Mouse (Mus musculus): ENCODE data around the gene Agap1. TPM values are rescaled to one million over a fixed set of nuclear protein-coding genes. Genes with fewer than 3 reads are reported as not detected.

Agap1 gene
- total and polyA plus RNA-seq, 2 experiments from 2014 or later = 40.1 to 108 TPM

DNA sequence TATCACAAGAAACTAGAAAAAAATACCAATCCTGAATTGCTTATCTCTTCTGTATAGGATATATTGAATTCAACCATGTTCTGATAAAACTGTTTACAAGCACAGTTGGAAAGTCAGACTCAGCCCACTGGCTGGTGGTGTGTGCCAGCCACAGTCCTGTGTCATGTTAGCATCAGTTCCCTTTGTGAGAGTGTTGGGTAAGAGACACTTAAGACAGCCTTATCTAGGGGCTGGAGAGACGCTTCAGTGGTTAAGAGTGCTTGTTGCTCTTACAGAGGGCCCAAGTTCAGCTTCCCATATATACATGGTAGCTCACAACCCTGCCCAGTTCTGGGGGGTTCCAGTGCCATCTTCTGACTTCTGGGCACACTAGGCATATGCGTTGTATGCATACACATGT, 261.6 kb downstream of the Agap1 start:
- Histone ChIP-seq H3K4me1 (ENCODE audit: insufficient read depth) (0 out of 2 replicates have a peak, but pooled peaks cover 6% of the 10 kb centered on the region), H3K27ac (ENCODE audit: low read depth, low read length) (no peak overlapping the region), H3K9me3 (ENCODE audit: low read length) (no peaks in the 10 kb centered on the region), H3K36me3 (ENCODE audit: insufficient read depth) (no peaks in the 10 kb centered on the region), H3K9ac (no peak overlapping the region), H3K27me3 (ENCODE audit: insufficient read depth, low read length) (peaks cover 8% of the 10 kb centered on the region; the same call in 1 of the 2 replicates), H3K4me3 (ENCODE audit: low read depth, low read length) (no peak overlapping the region), H3K4me2 (ENCODE audit: low read depth) (no peak overlapping the region)
- TF ChIP-seq CTCF (IDR thresholded peaks at IDR 0.05; ENCODE audit: low read depth) = no peak
- 92% methylated on average over 2 of the region's 2 CpGs for WGBS
- no peak for DNase-seq
- no peak for ATAC-seq

DNA sequence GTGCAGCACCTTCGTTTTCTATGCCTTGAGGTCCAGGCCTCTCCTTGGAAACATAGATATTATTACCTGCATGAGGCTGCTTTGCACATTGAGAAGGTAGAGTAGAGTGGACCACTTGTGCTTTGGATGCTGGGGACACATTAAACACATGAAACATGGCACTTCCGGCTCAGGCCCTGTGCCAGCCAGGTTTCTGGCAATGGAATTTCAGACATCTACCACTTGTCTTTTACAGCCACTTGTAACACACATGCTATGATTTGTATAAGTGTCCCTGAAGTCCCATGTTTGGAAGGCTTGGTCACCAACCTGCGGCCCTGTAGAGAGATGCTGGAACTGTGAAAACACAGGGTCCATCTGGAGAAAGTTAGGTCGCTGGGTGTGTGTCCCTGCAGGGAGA, 262.5 kb downstream of the Agap1 start:
- H3K4me3 ChIP-seq (ENCODE audit: low read depth, low read length) = no peak overlapping the region

DNA sequence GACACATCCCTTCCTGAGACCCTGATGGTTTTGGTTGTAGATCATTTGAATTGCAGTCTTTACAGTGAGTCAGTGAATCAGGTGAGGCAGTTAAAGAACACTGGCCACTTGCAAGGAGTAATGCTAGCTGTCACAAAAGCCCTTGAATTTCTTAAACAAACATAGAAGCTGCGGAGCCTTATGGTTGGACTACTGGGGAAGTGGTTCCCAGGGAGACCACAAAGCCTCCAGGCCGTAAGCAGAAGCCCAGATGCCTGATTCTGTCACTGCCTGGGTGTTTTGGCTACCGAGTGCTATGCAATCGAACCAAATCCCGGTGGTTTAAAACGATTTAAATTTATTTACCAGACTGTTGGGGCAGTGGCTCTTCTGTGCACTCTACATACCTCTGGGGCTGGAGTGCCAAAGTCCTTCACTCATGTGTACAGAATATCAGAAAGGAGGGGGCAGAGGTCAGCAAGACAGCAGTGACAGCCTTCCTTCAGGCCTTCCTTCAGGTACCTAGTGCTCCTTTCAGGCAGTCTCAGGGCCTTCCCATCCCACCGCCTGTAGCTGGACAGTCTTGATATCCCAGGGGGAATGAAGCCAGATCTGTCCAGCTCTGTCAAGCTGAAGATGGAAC, 264.3 kb downstream of the Agap1 start:
- Histone ChIP-seq H3K9me3 (ENCODE audit: low read length) (no peaks in the 10 kb centered on the region), H3K4me2 (ENCODE audit: low read depth) (no peak overlapping the region), H3K4me3 (ENCODE audit: low read depth, low read length) (no peak overlapping the region), H3K27me3 (ENCODE audit: insufficient read depth, low read length) (no peaks in the 10 kb centered on the region), H3K27ac (ENCODE audit: low read depth, low read length) (no peak overlapping the region; the same call in 1 of the 2 replicates), H3K36me3 (ENCODE audit: insufficient read depth) (no peaks in the 10 kb centered on the region), H3K9ac (no peak overlapping the region), H3K4me1 (ENCODE audit: insufficient read depth) (0 out of 2 replicates have a peak, but pooled peaks cover 6% of the 10 kb centered on the region)
- 55% methylated on average over 7 of the region's 7 CpGs for WGBS
- no peak for DNase-seq
- TF ChIP-seq CTCF (IDR thresholded peaks at IDR 0.05; ENCODE audit: low read depth) = no peak
- no peak for ATAC-seq

More for the DNA sequence above, 262.5 kb downstream of the Agap1 start:
- Histone ChIP-seq H3K36me3 (ENCODE audit: insufficient read depth) (no peaks in the 10 kb centered on the region), H3K9ac (no peak overlapping the region), H3K27ac (ENCODE audit: low read depth, low read length) (no peak overlapping the region), H3K27me3 (ENCODE audit: insufficient read depth, low read length) (peaks cover 7% of the 10 kb centered on the region; the same call in 1 of the 2 replicates), H3K9me3 (ENCODE audit: low read length) (no peaks in the 10 kb centered on the region), H3K4me1 (ENCODE audit: insufficient read depth) (0 out of 2 replicates have a peak, but pooled peaks cover 6% of the 10 kb centered on the region), H3K4me2 (ENCODE audit: low read depth) (no peak overlapping the region)
- ATAC-seq (no peak), DNase-seq (no peak)
- WGBS = 93% methylated on average over 4 of the region's 4 CpGs
- no peak for TF ChIP-seq CTCF (IDR thresholded peaks at IDR 0.05; ENCODE audit: low read depth)

DNA sequence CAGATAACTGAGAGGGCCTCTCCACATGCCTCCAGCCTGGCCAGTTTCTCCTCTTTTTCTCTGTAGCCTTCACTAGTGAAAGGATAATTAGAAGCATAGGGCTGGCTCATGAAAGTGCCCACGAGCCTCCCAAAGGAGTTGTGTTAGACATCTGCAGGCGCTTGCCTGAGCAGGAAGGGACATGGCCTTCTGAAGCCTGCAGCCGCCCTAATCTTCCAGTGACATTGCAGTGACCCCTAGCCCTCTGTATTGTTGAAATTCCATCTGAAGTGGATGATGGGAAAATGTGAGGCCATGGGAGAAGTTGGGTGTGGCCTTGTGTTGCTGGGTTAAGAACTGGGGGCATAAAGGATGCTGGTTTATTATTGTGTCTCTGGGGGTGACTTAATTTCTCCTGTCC, 269.5 kb downstream of the Agap1 start:
- Histone ChIP-seq H3K4me1 (ENCODE audit: insufficient read depth) (no peaks in the 10 kb centered on the region), H3K36me3 (ENCODE audit: insufficient read depth) (peaks cover 16% of the 10 kb centered on the region), H3K4me3 (ENCODE audit: low read depth, low read length) (no peak overlapping the region), H3K27ac (ENCODE audit: low read depth, low read length) (no peak overlapping the region), H3K9me3 (ENCODE audit: low read length) (no peaks in the 10 kb centered on the region), H3K27me3 (ENCODE audit: insufficient read depth, low read length) (no peaks in the 10 kb centered on the region), H3K9ac (no peak overlapping the region), H3K4me2 (ENCODE audit: low read depth) (no peak overlapping the region)
- 51% methylated on average over 3 of the region's 3 CpGs for WGBS
- TF ChIP-seq CTCF (IDR thresholded peaks at IDR 0.05; ENCODE audit: low read depth) = no peak
- no peak for DNase-seq
- no peak for ATAC-seq

DNA sequence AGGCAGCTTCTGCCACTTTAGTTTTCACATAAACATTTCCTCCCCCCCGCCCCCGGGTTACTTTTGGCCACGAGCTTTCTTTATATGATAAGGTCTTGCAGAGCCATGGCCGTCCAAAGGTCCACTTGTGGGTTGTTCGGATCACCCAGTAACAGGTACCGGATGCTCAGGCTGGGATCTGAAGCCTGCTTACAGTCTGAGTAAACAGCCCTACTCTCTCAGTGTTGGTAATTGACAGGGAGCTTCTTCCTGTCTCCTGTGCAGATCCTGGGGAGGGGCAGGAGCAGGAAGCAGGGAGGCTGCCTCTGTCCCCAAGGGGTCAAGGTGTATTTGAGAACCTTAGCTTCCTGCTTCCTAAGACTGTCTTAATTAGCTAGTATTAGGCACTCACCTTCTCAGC, 269.9 kb downstream of the Agap1 start:
- H3K27me3 ChIP-seq (ENCODE audit: insufficient read depth, low read length) = no peaks in the 10 kb centered on the region
- no peak overlapping the region for H3K4me3 ChIP-seq (ENCODE audit: low read depth, low read length)
- H3K9ac ChIP-seq = no peak overlapping the region
- no peak for DNase-seq
- H3K36me3 ChIP-seq (ENCODE audit: insufficient read depth) = peaks cover 16% of the 10 kb centered on the region
- 85% methylated on average over 6 of the region's 6 CpGs for WGBS
- H3K27ac ChIP-seq (ENCODE audit: low read depth, low read length) = no peak overlapping the region
- no peaks in the 10 kb centered on the region for H3K4me1 ChIP-seq (ENCODE audit: insufficient read depth)
- no peak for TF ChIP-seq CTCF (IDR thresholded peaks at IDR 0.05; ENCODE audit: low read depth)
- no peak for ATAC-seq
- no peak overlapping the region for H3K4me2 ChIP-seq (ENCODE audit: low read depth)
- H3K9me3 ChIP-seq (ENCODE audit: low read length) = no peaks in the 10 kb centered on the region

DNA sequence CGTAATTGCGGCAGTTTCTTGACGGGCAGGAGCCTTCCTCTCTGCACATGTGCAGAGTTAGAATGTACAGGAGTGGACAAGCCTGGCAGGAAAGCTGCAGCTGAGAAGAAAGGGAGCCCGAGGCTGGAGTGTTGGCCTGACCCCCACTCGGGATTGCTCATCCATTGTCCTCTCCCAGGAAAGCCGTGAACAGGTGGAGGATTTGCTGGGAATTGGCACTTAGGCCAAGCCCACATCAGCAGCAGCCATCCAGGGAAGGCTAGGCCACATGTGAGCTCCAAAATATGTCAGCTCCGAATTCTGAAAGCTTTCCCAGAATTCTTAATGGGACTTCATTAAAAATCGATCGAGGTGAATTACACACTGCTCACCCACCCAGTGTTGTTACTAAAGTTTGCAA, 270.4 kb downstream of the Agap1 start:
- Histone ChIP-seq H3K4me2 (ENCODE audit: low read depth) (no peak overlapping the region), H3K27me3 (ENCODE audit: insufficient read depth, low read length) (no peaks in the 10 kb centered on the region), H3K27ac (ENCODE audit: low read depth, low read length) (no peak overlapping the region), H3K9me3 (ENCODE audit: low read length) (no peaks in the 10 kb centered on the region), H3K4me1 (ENCODE audit: insufficient read depth) (no peaks in the 10 kb centered on the region), H3K36me3 (ENCODE audit: insufficient read depth) (peaks cover 16% of the 10 kb centered on the region), H3K4me3 (ENCODE audit: low read depth, low read length) (no peak overlapping the region), H3K9ac (no peak overlapping the region)
- DNase-seq (no peak), ATAC-seq (no peak)
- TF ChIP-seq CTCF (IDR thresholded peaks at IDR 0.05; ENCODE audit: low read depth) = no peak
- WGBS = 63% methylated on average over 9 of the region's 9 CpGs

DNA sequence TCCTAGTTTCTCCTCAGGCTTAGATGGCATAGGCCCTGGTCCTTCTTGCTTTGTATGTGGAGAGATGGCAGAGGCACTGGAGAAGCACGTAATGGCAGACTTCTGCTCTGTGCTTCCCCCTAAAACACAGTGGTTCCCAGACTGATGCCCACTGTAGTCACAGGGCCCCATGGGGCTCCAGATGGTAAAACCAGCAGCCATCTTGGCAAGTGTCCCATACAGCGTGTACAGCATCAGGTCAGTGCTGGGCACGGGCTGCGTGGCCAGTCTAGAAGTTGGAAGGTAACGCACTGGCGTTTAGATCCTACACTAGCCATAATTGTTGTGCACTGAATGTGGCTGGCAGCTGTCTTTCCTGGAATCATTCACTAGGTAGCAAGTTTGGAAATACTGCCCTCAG, 273.9 kb downstream of the Agap1 start:
- no peak for ATAC-seq
- TF ChIP-seq CTCF (IDR thresholded peaks at IDR 0.05; ENCODE audit: low read depth) = no peak
- H3K27ac ChIP-seq (ENCODE audit: low read depth, low read length) = no peak overlapping the region

More for the DNA sequence above, 273.9 kb downstream of the Agap1 start:
- Histone ChIP-seq H3K4me1 (ENCODE audit: insufficient read depth) (no peaks in the 10 kb centered on the region), H3K9ac (no peak overlapping the region), H3K27me3 (ENCODE audit: insufficient read depth, low read length) (no peaks in the 10 kb centered on the region), H3K9me3 (ENCODE audit: low read length) (no peaks in the 10 kb centered on the region), H3K36me3 (ENCODE audit: insufficient read depth) (peaks cover 28% of the 10 kb centered on the region), H3K4me2 (ENCODE audit: low read depth) (no peak overlapping the region), H3K4me3 (ENCODE audit: low read depth, low read length) (no peak overlapping the region)
- WGBS = 77% methylated on average over 6 of the region's 6 CpGs
- no peak for DNase-seq

Data from forebrain, postnatal 0 days (tissue).